Mouse (Mus musculus): ENCODE measurements around the gene Dgkd. TPM values are rescaled to one million over a fixed set of nuclear protein-coding genes. Genes with fewer than 3 reads are reported as not detected.
A peak's percentile ranks its signal among the peaks of the same experiment; 100 is the strongest.

Gene Dgkd
- polyA plus RNA-seq, 1 experiment: 0.30 TPM

- Histone ChIP-seq H3K27me3 (ENCODE audit: control insufficient read depth) (peaks cover 10% of the 10 kb centered on the region), H3K9me3 (ENCODE audit: control insufficient read depth, low read length) (no peaks in the 10 kb centered on the region), H3K4me3 (replicated peaks) (peak overlapping the region; percentile 93), H3K4me1 (ENCODE audit: control insufficient read depth) (peaks cover 39% of the 10 kb centered on the region), H3K36me3 (ENCODE audit: control insufficient read depth) (no peaks in the 10 kb centered on the region)
- TF ChIP-seq GATA1 (IDR thresholded peaks at IDR 0.05; ENCODE audit: low read length) (no peak), TAL1 (IDR thresholded peaks at IDR 0.05; ENCODE audit: low read length) (no peak)
These were observed 1.8 kb downstream of the Dgkd start for GRCm38 (mm10) chr1:87854851-87855251.

GRCm38 (mm10) chr1:87855522-87855921 is 2.4 kb downstream of the Dgkd start:
- Histone ChIP-seq H3K4me1 (ENCODE audit: control insufficient read depth) (peaks cover 39% of the 10 kb centered on the region), H3K4me3 (replicated peaks) (no peak overlapping the region), H3K27me3 (ENCODE audit: control insufficient read depth) (peaks cover 10% of the 10 kb centered on the region), H3K9me3 (ENCODE audit: control insufficient read depth, low read length) (no peaks in the 10 kb centered on the region), H3K36me3 (ENCODE audit: control insufficient read depth) (no peaks in the 10 kb centered on the region)
- TF ChIP-seq GATA1 (IDR thresholded peaks at IDR 0.05; ENCODE audit: low read length) (no peak), TAL1 (IDR thresholded peaks at IDR 0.05; ENCODE audit: low read length) (no peak)

GRCm38 (mm10) chr1:87856823-87857222 is 3.7 kb downstream of the Dgkd start:
- TF ChIP-seq GATA1 (IDR thresholded peaks at IDR 0.05; ENCODE audit: low read length) (no peak), TAL1 (IDR thresholded peaks at IDR 0.05; ENCODE audit: low read length) (no peak)
- peaks cover 40% of the 10 kb centered on the region for H3K4me1 ChIP-seq (ENCODE audit: control insufficient read depth)
- no peak overlapping the region for H3K4me3 ChIP-seq (replicated peaks)
- peaks cover 8% of the 10 kb centered on the region for H3K27me3 ChIP-seq (ENCODE audit: control insufficient read depth)
- H3K36me3 ChIP-seq (ENCODE audit: control insufficient read depth): no peaks in the 10 kb centered on the region
- no peaks in the 10 kb centered on the region for H3K9me3 ChIP-seq (ENCODE audit: control insufficient read depth, low read length)

GRCm38 (mm10) chr1:87858031-87858430 is 4.9 kb downstream of the Dgkd start:
- Histone ChIP-seq H3K4me3 (replicated peaks) (no peak overlapping the region), H3K27me3 (ENCODE audit: control insufficient read depth) (peaks cover 4% of the 10 kb centered on the region; the same call in 1 of the 2 replicates), H3K4me1 (ENCODE audit: control insufficient read depth) (peaks cover 34% of the 10 kb centered on the region), H3K36me3 (ENCODE audit: control insufficient read depth) (no peaks in the 10 kb centered on the region), H3K9me3 (ENCODE audit: control insufficient read depth, low read length) (no peaks in the 10 kb centered on the region)
- TF ChIP-seq GATA1 (IDR thresholded peaks at IDR 0.05; ENCODE audit: low read length) (no peak), TAL1 (IDR thresholded peaks at IDR 0.05; ENCODE audit: low read length) (no peak)

GRCm38 (mm10) chr1:87858529-87858928 is 5.4 kb downstream of the Dgkd start:
- no peaks in the 10 kb centered on the region for H3K36me3 ChIP-seq (ENCODE audit: control insufficient read depth)
- H3K4me3 ChIP-seq (replicated peaks): no peak overlapping the region
- H3K27me3 ChIP-seq (ENCODE audit: control insufficient read depth): peaks cover 4% of the 10 kb centered on the region; the same call in 1 of the 2 replicates
- no peaks in the 10 kb centered on the region for H3K9me3 ChIP-seq (ENCODE audit: control insufficient read depth, low read length)
- H3K4me1 ChIP-seq (ENCODE audit: control insufficient read depth): peaks cover 31% of the 10 kb centered on the region
- no peak for TF ChIP-seq GATA1 (IDR thresholded peaks at IDR 0.05; ENCODE audit: low read length)
- no peak for TF ChIP-seq TAL1 (IDR thresholded peaks at IDR 0.05; ENCODE audit: low read length)

- TF ChIP-seq GATA1 (IDR thresholded peaks at IDR 0.05; ENCODE audit: low read length) (no peak), TAL1 (IDR thresholded peaks at IDR 0.05; ENCODE audit: low read length) (no peak)
- Histone ChIP-seq H3K27me3 (ENCODE audit: control insufficient read depth) (no peaks in the 10 kb centered on the region), H3K9me3 (ENCODE audit: control insufficient read depth, low read length) (no peaks in the 10 kb centered on the region), H3K36me3 (ENCODE audit: control insufficient read depth) (no peaks in the 10 kb centered on the region), H3K4me1 (ENCODE audit: control insufficient read depth) (peaks cover 18% of the 10 kb centered on the region), H3K4me3 (replicated peaks) (no peak overlapping the region)
These were observed 10.5 kb downstream of the Dgkd start for GRCm38 (mm10) chr1:87863602-87864001.

- H3K27me3 ChIP-seq (ENCODE audit: control insufficient read depth): no peaks in the 10 kb centered on the region
- H3K4me1 ChIP-seq (ENCODE audit: control insufficient read depth): peaks cover 18% of the 10 kb centered on the region
These were observed 11.8 kb downstream of the Dgkd start for GRCm38 (mm10) chr1:87864889-87865288.

GRCm38 (mm10) chr1:87866672-87867071 is 13.6 kb downstream of the Dgkd start:
- H3K36me3 ChIP-seq (ENCODE audit: control insufficient read depth): no peaks in the 10 kb centered on the region
- no peaks in the 10 kb centered on the region for H3K9me3 ChIP-seq (ENCODE audit: control insufficient read depth, low read length)
- no peaks in the 10 kb centered on the region for H3K27me3 ChIP-seq (ENCODE audit: control insufficient read depth)
- peaks cover 18% of the 10 kb centered on the region for H3K4me1 ChIP-seq (ENCODE audit: control insufficient read depth)
- no peak overlapping the region for H3K4me3 ChIP-seq (replicated peaks)
- no peak for TF ChIP-seq TAL1 (IDR thresholded peaks at IDR 0.05; ENCODE audit: low read length)

More at GRCm38 (mm10) chr1:87864889-87865288, 11.8 kb downstream of the Dgkd start:
- no peak overlapping the region for H3K4me3 ChIP-seq (replicated peaks)
- no peak for TF ChIP-seq TAL1 (IDR thresholded peaks at IDR 0.05; ENCODE audit: low read length)
- no peak for TF ChIP-seq GATA1 (IDR thresholded peaks at IDR 0.05; ENCODE audit: low read length)
- H3K9me3 ChIP-seq (ENCODE audit: control insufficient read depth, low read length): no peaks in the 10 kb centered on the region
- H3K36me3 ChIP-seq (ENCODE audit: control insufficient read depth): no peaks in the 10 kb centered on the region

GRCm38 (mm10) chr1:87871546-87871945 is 18.5 kb downstream of the Dgkd start:
- H3K36me3 ChIP-seq (ENCODE audit: control insufficient read depth): no peaks in the 10 kb centered on the region
- H3K4me1 ChIP-seq (ENCODE audit: control insufficient read depth): peaks cover 16% of the 10 kb centered on the region
- no peak for TF ChIP-seq TAL1 (IDR thresholded peaks at IDR 0.05; ENCODE audit: low read length)
- no peak for TF ChIP-seq GATA1 (IDR thresholded peaks at IDR 0.05; ENCODE audit: low read length)
- H3K9me3 ChIP-seq (ENCODE audit: control insufficient read depth, low read length): no peaks in the 10 kb centered on the region
- H3K4me3 ChIP-seq (replicated peaks): no peak overlapping the region
- H3K27me3 ChIP-seq (ENCODE audit: control insufficient read depth): no peaks in the 10 kb centered on the region

- Histone ChIP-seq H3K4me1 (ENCODE audit: control insufficient read depth) (peaks cover 18% of the 10 kb centered on the region), H3K9me3 (ENCODE audit: control insufficient read depth, low read length) (no peaks in the 10 kb centered on the region), H3K4me3 (replicated peaks) (no peak overlapping the region), H3K27me3 (ENCODE audit: control insufficient read depth) (no peaks in the 10 kb centered on the region), H3K36me3 (ENCODE audit: control insufficient read depth) (no peaks in the 10 kb centered on the region)
- no peak for TF ChIP-seq GATA1 (IDR thresholded peaks at IDR 0.05; ENCODE audit: low read length)
- no peak for TF ChIP-seq TAL1 (IDR thresholded peaks at IDR 0.05; ENCODE audit: low read length)
These were observed 20.0 kb downstream of the Dgkd start for GRCm38 (mm10) chr1:87873081-87873480.

All from erythroblast, embryonic 14.5 days (primary cell).